In genomic region chr7:58786986-58787385, GRCm38 (mm10) we compare ENCODE assay signal across 15 mouse cellular contexts.
DNase-seq lines count a peak whose midpoint lies in the region; ATAC-seq lines count a peak whose summit lies in the region.
"Had no signal": no experiment of that assay in that cellular context is flagged by ENCODE, and none has a peak within 500 bp of the region (broad histone marks: within the 10 kb centered on the region; RNA-seq: fewer than 3 reads in every experiment).

No protein-coding gene starts in this region.

- no peak overlapping the region for H3K4me3 ChIP-seq in hindbrain, embryonic 12.5 days
- no peak overlapping the region for H3K4me3 ChIP-seq in hindbrain, embryonic 10.5 days
- H3K4me3 ChIP-seq in forebrain, embryonic 14.5 days (ENCODE audit: low read depth, low read length) = no peak overlapping the region
- H3K4me3 ChIP-seq in hindbrain, embryonic 16.5 days (ENCODE audit: low read length) = no peak overlapping the region
- no peak overlapping the region for H3K4me3 ChIP-seq in neural tube, embryonic 14.5 days (ENCODE audit: low read depth, low read length)
- H3K4me3 ChIP-seq: erythroblast, embryonic 14.5 days; gastrocnemius, adult 2 months; heart, embryonic 10.5 days; liver, embryonic 13.5 days had no signal

- ATAC-seq in hindbrain, embryonic 12.5 days (ENCODE audit: low FRiP score) = peak; percentile 83
- peak; percentile 69 for ATAC-seq in forebrain, embryonic 14.5 days
- peak; percentile 38; the same call in 1 of the 2 replicates for ATAC-seq in hindbrain, embryonic 16.5 days
- ATAC-seq in neural tube, embryonic 14.5 days (ENCODE audit: low read depth) = peak; percentile 53; the same call in 1 of the 2 replicates

- no peak overlapping the region for H3K4me2 ChIP-seq in hindbrain, embryonic 12.5 days (replicated peaks)
- H3K4me2 ChIP-seq in forebrain, embryonic 14.5 days (ENCODE audit: low read length) = no peak overlapping the region
- H3K4me2 ChIP-seq in hindbrain, embryonic 16.5 days (ENCODE audit: low read length) = no peak overlapping the region
- H3K4me2 ChIP-seq in neural tube, embryonic 14.5 days (ENCODE audit: low read depth, low read length) = no peak overlapping the region
- H3K4me2 ChIP-seq: liver, embryonic 13.5 days had no signal

- no peaks in the 10 kb centered on the region for H3K27me3 ChIP-seq in hindbrain, embryonic 12.5 days
- H3K27me3 ChIP-seq in hindbrain, embryonic 10.5 days (ENCODE audit: insufficient read depth, poor library complexity, severe bottlenecking) = no peaks in the 10 kb centered on the region
- no peaks in the 10 kb centered on the region for H3K27me3 ChIP-seq in forebrain, embryonic 14.5 days (replicated peaks; ENCODE audit: control insufficient read depth, insufficient read depth, low read length)
- no peaks in the 10 kb centered on the region for H3K27me3 ChIP-seq in hindbrain, embryonic 16.5 days (replicated peaks; ENCODE audit: control insufficient read depth, insufficient read depth, low read length)
- no peaks in the 10 kb centered on the region for H3K27me3 ChIP-seq in neural tube, embryonic 14.5 days (ENCODE audit: control insufficient read depth, insufficient read depth, low read length)
- H3K27me3 ChIP-seq: liver, embryonic 13.5 days had no signal

- no peak overlapping the region for H3K9ac ChIP-seq in hindbrain, embryonic 12.5 days
- H3K9ac ChIP-seq in forebrain, embryonic 14.5 days (ENCODE audit: low read length) = no peak overlapping the region
- H3K9ac ChIP-seq in hindbrain, embryonic 16.5 days (ENCODE audit: low read depth, low read length) = no peak overlapping the region
- H3K9ac ChIP-seq in neural tube, embryonic 14.5 days (replicated peaks; ENCODE audit: low read depth, low read length) = no peak overlapping the region
- H3K9ac ChIP-seq: liver, embryonic 13.5 days had no signal

- no peaks in the 10 kb centered on the region for H3K36me3 ChIP-seq in hindbrain, embryonic 12.5 days
- H3K36me3 ChIP-seq in hindbrain, embryonic 10.5 days = 0 out of 2 replicates have a peak, but pooled peaks cover 7% of the 10 kb centered on the region
- no peaks in the 10 kb centered on the region for H3K36me3 ChIP-seq in forebrain, embryonic 14.5 days (ENCODE audit: control insufficient read depth, insufficient read depth, low read length)
- H3K36me3 ChIP-seq in hindbrain, embryonic 16.5 days (ENCODE audit: control insufficient read depth, insufficient read depth, low read length) = no peaks in the 10 kb centered on the region
- H3K36me3 ChIP-seq in neural tube, embryonic 14.5 days (ENCODE audit: control insufficient read depth, insufficient read depth, low read length) = no peaks in the 10 kb centered on the region
- H3K36me3 ChIP-seq: G1E; heart, embryonic 10.5 days; liver, embryonic 13.5 days had no signal

- DNase-seq in hindbrain, embryonic 10.5 days (ENCODE audit: low spot score) = no peak
- peak; percentile 64 for DNase-seq in forebrain, embryonic 14.5 days (ENCODE audit: low spot score)
- no peak for DNase-seq in lung, postnatal 14 days
- no peak for DNase-seq in kidney, adult 8-10 months
- DNase-seq: cerebellum, postnatal 10 days; gastrocnemius, adult 2 months; kidney, adult 18-20 months; kidney, postnatal 36 days; liver, embryonic 13.5 days had no signal

- H3K27ac ChIP-seq in hindbrain, embryonic 12.5 days = peak overlapping the region; percentile 41
- no peak overlapping the region for H3K27ac ChIP-seq in hindbrain, embryonic 10.5 days
- 0 out of 2 replicates have a peak overlapping the region, but pooled peaks have one; percentile 52 for H3K27ac ChIP-seq in forebrain, embryonic 14.5 days (ENCODE audit: low read depth, low read length)
- H3K27ac ChIP-seq in hindbrain, embryonic 16.5 days (ENCODE audit: low read depth, low read length) = no peak overlapping the region
- no peak overlapping the region; the same call in 1 of the 2 replicates for H3K27ac ChIP-seq in neural tube, embryonic 14.5 days (ENCODE audit: low read depth, low read length)
- H3K27ac ChIP-seq: liver, embryonic 13.5 days had no signal

- no peaks in the 10 kb centered on the region for H3K9me3 ChIP-seq in hindbrain, embryonic 12.5 days (replicated peaks)
- H3K9me3 ChIP-seq in hindbrain, embryonic 10.5 days = no peaks in the 10 kb centered on the region
- no peaks in the 10 kb centered on the region for H3K9me3 ChIP-seq in forebrain, embryonic 14.5 days (replicated peaks; ENCODE audit: control insufficient read depth, low read length)
- H3K9me3 ChIP-seq in hindbrain, embryonic 16.5 days (ENCODE audit: control insufficient read depth, low read length) = no peaks in the 10 kb centered on the region
- no peaks in the 10 kb centered on the region for H3K9me3 ChIP-seq in neural tube, embryonic 14.5 days (ENCODE audit: control insufficient read depth, low read length)
- H3K9me3 ChIP-seq: heart, embryonic 10.5 days; liver, embryonic 13.5 days had no signal

- H3K4me1 ChIP-seq in hindbrain, embryonic 12.5 days = peaks cover 16% of the 10 kb centered on the region
- peaks cover 12% of the 10 kb centered on the region for H3K4me1 ChIP-seq in hindbrain, embryonic 10.5 days (replicated peaks)
- peaks cover 6% of the 10 kb centered on the region; the same call in 1 of the 2 replicates for H3K4me1 ChIP-seq in forebrain, embryonic 14.5 days (ENCODE audit: control insufficient read depth, insufficient read depth, low read length)
- H3K4me1 ChIP-seq in hindbrain, embryonic 16.5 days (ENCODE audit: control insufficient read depth, insufficient read depth, low read depth, low read length) = peaks cover 16% of the 10 kb centered on the region
- peaks cover 23% of the 10 kb centered on the region for H3K4me1 ChIP-seq in neural tube, embryonic 14.5 days (ENCODE audit: control insufficient read depth, insufficient read depth, low read length)
- H3K4me1 ChIP-seq: liver, embryonic 13.5 days had no signal

- WGBS in hindbrain, embryonic 12.5 days = 55% methylated on average over 4 of the region's 4 CpGs
- WGBS in hindbrain, embryonic 10.5 days = 79% methylated on average over 4 of the region's 4 CpGs
- WGBS in forebrain, embryonic 14.5 days = 65% methylated on average over 4 of the region's 4 CpGs
- WGBS in hindbrain, embryonic 16.5 days = 61% methylated on average over 4 of the region's 4 CpGs
- WGBS in neural tube, embryonic 14.5 days = 46% methylated on average over 4 of the region's 4 CpGs

Comparison
In these comparisons a context has a peak if more than half of its experiments do, and no peak if none do; other contexts are left out.
1. H3K27ac ChIP-seq: peak in hindbrain, embryonic 12.5 days (single experiment) and forebrain, embryonic 14.5 days (single experiment); none in hindbrain, embryonic 10.5 days (single experiment), hindbrain, embryonic 16.5 days (single experiment) and neural tube, embryonic 14.5 days (single experiment).
2. Peak in every context shown above with its lines, with median percentiles within 50 percentile points of each other: ATAC-seq.